Mouse (Mus musculus) lung, postnatal 0 days (tissue): ENCODE data around the gene Psmd6. TPM values are rescaled to one million over a fixed set of nuclear protein-coding genes. Genes with fewer than 3 reads are reported as not detected.
A peak's percentile ranks its signal among the peaks of the same experiment; 100 is the strongest.

Source experiments
- ATAC-seq: fragments of 200-750 bp; cut with Nextera tagmentation; 2 replicates; pipeline ENCODE4 v1.8.0; 2017; ENCODE audit warnings: moderate library complexity
- DNase-seq: peaks from one replicate; pipeline ENCODE4 v3.0.0-alpha.2; 2016; ENCODE audit warnings: low spot score
- H3K27ac ChIP-seq: fragments of 300-500 bp; sonication (generic); 2 replicates; pipeline ENCODE4 v1.5.1; 2014; ENCODE audit warnings: antibody characterized with exemption, mild to moderate bottlenecking, low read length, mixed read lengths
- H3K27me3 ChIP-seq: fragments of 300-500 bp; sonication (generic); replicated peaks from 2 replicates; pipeline ENCODE4 v1.6.1; 2014; ENCODE audit warnings: low read length, mixed read lengths; ENCODE audit not compliant: insufficient read depth
- H3K36me3 ChIP-seq: fragments of 300-500 bp; sonication (generic); 2 replicates; pipeline ENCODE4 v1.6.1; 2014; ENCODE audit warnings: low read length, mixed read lengths; ENCODE audit not compliant: insufficient read depth
- H3K4me1 ChIP-seq: fragments of 300-500 bp; sonication (generic); 2 replicates; pipeline ENCODE4 v1.6.1; 2014; ENCODE audit warnings: antibody characterized with exemption, low read depth, low read length, mixed read lengths; ENCODE audit not compliant: insufficient read depth
- H3K4me2 ChIP-seq: fragments of 300-500 bp; sonication (generic); replicated peaks from 2 replicates; pipeline ENCODE4 v1.6.1; 2014; ENCODE audit warnings: low read depth, mild to moderate bottlenecking, low read length, moderate library complexity, mixed read lengths
- H3K4me3 ChIP-seq: fragments of 300-500 bp; sonication (generic); 2 replicates; pipeline ENCODE4 v1.5.1; 2014; ENCODE audit warnings: low read depth, low read length
- H3K9ac ChIP-seq: fragments of 300-500 bp; sonication (generic); replicated peaks from 2 replicates; pipeline ENCODE4 v1.6.1; 2014; ENCODE audit warnings: low read depth, mild to moderate bottlenecking
- H3K9me3 ChIP-seq: fragments of 300-500 bp; sonication (generic); 2 replicates; pipeline ENCODE4 v1.6.1; 2016; ENCODE audit warnings: low read length, mixed read lengths
- CTCF ChIP-seq: IDR thresholded peaks from 2 replicates; pipeline ENCODE4 v1.5.1; 2016; ENCODE audit warnings: antibody characterized with exemption, mild to moderate bottlenecking
- EP300 ChIP-seq: IDR thresholded peaks from 2 replicates; pipeline ENCODE4 v1.6.1; 2016; ENCODE audit warnings: antibody characterized with exemption, mild to moderate bottlenecking, control low read depth
- WGBS: fragments of 180-500 bp; shearing (Covaris S2); extraction: QIAGEN DNeasy Blood & Tissue Kit; methylation state at CpG from one replicate; pipeline ENCODE4 v1.1.7; 2014; 5-methylcytosine and 5-hydroxymethylcytosine counted together
- polyA plus RNA-seq: library from polyadenylated mRNA; unstranded; fragments of >200 nt; fragmentation: Nextera tagmentation; extraction: Ambion mirVana; gene quantifications from 2 replicates; pipeline ENCODE4 v1.2.1, GENCODE M21; 2015

Gene Psmd6
- polyA plus RNA-seq, 1 experiment from 2014 or later: 130 TPM

DNA sequence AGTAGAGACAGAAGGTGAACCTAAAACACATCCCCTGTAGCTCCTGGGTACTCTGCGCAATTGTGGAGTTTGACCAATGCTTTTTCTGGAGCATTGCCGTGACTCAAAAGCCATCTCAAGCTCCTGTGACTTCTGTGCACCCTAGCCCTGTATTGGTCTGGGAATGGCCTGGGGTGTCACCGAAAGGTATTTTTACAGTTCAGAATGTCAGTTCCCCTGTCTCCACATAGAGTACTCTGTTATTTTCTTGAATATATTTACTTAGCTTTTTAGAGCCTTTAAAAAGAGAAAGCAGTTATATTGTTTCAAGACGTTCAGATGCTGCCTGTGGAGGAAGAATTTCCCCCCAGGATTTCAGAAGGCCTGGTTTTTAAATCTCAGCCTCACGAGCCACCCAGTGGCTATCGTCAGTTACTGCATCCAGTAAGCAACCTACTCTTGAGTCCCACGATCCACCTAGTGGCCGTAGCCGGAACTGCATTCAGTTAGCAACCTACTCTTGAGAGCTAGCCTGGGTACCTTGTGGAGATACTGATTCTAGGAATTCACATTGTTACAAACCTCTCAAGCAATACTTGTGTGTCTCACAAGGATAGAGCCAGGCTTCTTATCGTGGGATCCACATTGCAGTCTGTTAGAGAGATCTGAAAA, 22.3 kb downstream of the Psmd6 start:
- Histone ChIP-seq H3K4me3 (no peak overlapping the region), H3K36me3 (peaks cover 40% of the 10 kb centered on the region), H3K9me3 (no peaks in the 10 kb centered on the region), H3K27me3 (no peaks in the 10 kb centered on the region), H3K27ac (no peak overlapping the region), H3K9ac (no peak overlapping the region), H3K4me2 (no peak overlapping the region), H3K4me1 (no peaks in the 10 kb centered on the region)
- WGBS: 29% methylated on average over 10 of the region's 10 CpGs
- ATAC-seq (peak; percentile 75), DNase-seq (peak; percentile 92)
- no peak for TF ChIP-seq EP300
- TF ChIP-seq CTCF: peak; percentile 100

DNA sequence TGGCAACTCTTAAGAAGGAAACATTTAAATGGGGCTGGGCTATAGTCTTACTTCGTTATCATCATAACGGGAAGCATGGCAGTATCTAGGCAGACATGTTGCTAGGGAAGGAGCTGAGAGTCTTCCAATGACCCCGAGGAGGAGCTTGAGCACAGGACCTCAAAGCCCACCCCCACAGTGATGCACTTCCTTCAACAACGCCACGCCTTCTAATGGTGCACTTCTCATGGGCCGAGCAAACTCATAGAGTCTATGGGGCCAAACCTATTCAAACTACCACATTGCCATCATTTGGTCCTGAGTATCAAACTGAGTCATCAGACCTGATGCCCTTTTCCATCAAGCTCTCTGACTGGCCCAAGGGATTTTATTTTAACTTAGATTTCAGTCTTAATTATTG, 30.2 kb downstream of the Psmd6 start:
- WGBS: 94% methylated on average over 6 of the region's 6 CpGs
- DNase-seq: no peak
- H3K36me3 ChIP-seq: peaks cover 13% of the 10 kb centered on the region
- H3K9me3 ChIP-seq: no peaks in the 10 kb centered on the region
- no peak overlapping the region for H3K9ac ChIP-seq
- H3K27me3 ChIP-seq: no peaks in the 10 kb centered on the region
- no peak overlapping the region for H3K4me2 ChIP-seq
- no peaks in the 10 kb centered on the region for H3K4me1 ChIP-seq
- H3K4me3 ChIP-seq: no peak overlapping the region
- TF ChIP-seq EP300 (no peak), CTCF (no peak)
- no peak for ATAC-seq
- H3K27ac ChIP-seq: no peak overlapping the region

DNA sequence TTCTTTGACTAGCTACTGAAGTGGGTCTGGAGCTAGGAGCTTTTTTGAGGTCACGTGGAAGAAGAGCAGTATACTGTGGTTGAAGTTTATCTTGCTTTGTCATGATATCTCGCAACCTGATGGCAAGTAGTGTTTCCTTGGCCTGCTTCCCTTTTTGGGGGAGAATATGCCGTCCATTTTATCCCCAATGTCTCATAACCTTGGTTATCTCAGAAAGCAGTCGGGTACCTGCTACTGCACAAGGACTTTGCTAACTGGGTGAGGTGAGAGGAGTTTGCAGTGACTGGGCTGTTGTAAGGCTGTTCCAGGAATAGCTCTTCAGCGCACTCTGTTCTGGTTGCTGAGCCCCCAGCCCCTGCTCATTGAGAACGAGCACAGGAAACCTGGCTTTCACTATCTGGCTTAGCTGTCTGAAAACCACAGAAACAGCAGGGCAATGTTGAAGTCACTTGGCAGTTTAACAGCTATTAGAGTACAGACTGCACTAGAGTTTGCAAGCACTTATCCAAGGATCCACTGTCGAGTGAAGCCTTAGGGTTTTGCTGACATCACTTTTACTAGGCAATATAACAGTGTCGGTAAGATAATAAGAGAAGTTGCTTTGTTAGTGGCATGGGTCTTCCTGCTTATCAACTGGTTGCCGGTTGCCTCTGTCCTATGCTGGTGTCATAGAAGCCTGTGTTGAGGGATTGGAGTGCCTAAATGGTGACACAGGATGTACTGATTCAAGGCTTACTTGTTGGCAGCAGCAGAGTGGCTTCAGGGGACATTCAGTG, 32.6 kb downstream of the Psmd6 start:
- Histone ChIP-seq H3K4me2 (no peak overlapping the region), H3K4me1 (no peaks in the 10 kb centered on the region), H3K36me3 (0 out of 2 replicates have a peak, but pooled peaks cover 10% of the 10 kb centered on the region), H3K27me3 (no peaks in the 10 kb centered on the region), H3K4me3 (no peak overlapping the region), H3K9ac (no peak overlapping the region), H3K27ac (no peak overlapping the region), H3K9me3 (no peaks in the 10 kb centered on the region)
- WGBS: 79% methylated on average over 9 of the region's 9 CpGs
- ATAC-seq (0 out of 2 replicates have a peak, but pooled peaks have one; percentile 6), DNase-seq (no peak)
- TF ChIP-seq CTCF (no peak), EP300 (no peak)

DNA sequence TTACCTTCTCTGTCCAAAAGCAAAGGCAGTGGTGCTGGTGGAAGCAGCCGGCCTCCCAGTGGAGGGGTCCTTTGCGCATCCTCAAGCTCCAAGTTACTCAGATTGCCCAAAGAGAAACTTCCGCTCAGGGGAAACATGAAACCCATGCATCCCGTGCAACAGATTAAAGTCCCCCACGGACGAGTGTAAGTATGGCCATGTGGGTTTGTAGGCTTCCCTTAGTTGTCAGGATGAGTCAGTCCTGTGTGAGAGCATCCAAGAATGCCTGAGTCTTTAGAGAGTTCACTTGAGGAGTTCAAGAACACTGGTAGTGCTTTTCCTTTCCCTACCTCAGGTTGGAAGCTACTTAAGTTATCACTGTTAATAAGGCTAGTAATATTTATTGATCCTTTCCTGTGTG, 33.4 kb downstream of the Psmd6 start:
- Histone ChIP-seq H3K9ac (no peak overlapping the region), H3K27ac (no peak overlapping the region), H3K4me2 (no peak overlapping the region), H3K9me3 (no peaks in the 10 kb centered on the region), H3K4me3 (no peak overlapping the region), H3K27me3 (no peaks in the 10 kb centered on the region), H3K36me3 (0 out of 2 replicates have a peak, but pooled peaks cover 10% of the 10 kb centered on the region), H3K4me1 (no peaks in the 10 kb centered on the region)
- DNase-seq: no peak
- ATAC-seq: no peak
- no peak for TF ChIP-seq EP300
- no peak for TF ChIP-seq CTCF
- 82% methylated on average over 6 of the region's 6 CpGs for WGBS

DNA sequence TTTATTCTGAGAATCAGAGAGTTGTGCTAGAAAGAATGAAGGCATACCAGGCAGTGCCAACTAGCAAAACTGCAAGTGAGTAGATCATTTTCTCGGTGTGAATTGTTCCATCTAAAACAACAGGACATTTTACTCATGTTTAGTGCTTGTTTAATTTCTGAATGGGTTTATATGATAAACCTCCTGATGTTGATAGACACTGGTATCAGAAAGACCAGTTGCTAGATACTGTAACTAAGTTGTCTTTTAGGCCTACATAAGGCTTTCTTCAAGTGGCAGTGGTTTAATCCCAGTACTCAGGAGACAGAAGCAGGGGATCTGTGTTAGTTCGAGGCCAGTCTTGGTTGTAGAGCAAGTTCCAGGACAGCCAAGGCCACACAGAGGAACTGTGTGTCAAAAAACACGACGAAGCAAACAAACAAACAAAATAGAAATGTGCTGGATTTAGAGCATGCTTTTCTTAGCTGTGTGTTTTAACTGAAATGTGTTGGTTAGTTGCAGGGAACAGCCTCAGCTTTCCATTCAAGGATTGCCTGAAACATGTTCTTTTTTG, 34.0 kb downstream of the Psmd6 start:
- ATAC-seq (no peak), DNase-seq (no peak)
- WGBS: 80% methylated on average over 4 of the region's 4 CpGs
- TF ChIP-seq EP300 (no peak), CTCF (no peak)
- Histone ChIP-seq H3K36me3 (0 out of 2 replicates have a peak, but pooled peaks cover 8% of the 10 kb centered on the region), H3K4me3 (no peak overlapping the region), H3K9me3 (no peaks in the 10 kb centered on the region), H3K4me2 (no peak overlapping the region), H3K27ac (no peak overlapping the region), H3K4me1 (no peaks in the 10 kb centered on the region), H3K27me3 (no peaks in the 10 kb centered on the region), H3K9ac (no peak overlapping the region)

DNA sequence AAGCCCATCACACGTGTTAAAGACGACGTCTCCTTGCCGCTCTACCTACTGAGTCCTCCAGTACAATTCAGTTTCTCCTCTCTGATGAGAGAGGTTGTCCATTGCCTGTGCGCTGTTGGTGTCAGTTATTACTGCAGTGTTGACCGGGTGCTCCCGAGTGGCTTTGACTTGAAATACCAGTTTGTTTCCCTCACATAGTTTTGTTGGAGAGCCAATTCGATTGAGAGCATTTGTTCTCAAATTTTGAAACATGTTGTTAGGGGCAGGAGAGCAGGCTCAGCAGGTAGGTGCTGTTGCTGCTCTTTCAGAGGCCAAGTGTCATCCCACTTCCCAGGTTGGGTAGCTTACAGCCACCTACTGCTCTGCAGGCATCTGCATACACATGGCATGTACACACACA, 37.0 kb downstream of the Psmd6 start:
- no peaks in the 10 kb centered on the region for H3K27me3 ChIP-seq
- peak; percentile 44 for ATAC-seq
- no peak overlapping the region for H3K4me2 ChIP-seq
- TF ChIP-seq EP300: no peak
- TF ChIP-seq CTCF: no peak
- no peaks in the 10 kb centered on the region for H3K9me3 ChIP-seq
- no peak overlapping the region for H3K4me3 ChIP-seq
- H3K4me1 ChIP-seq: no peaks in the 10 kb centered on the region
- H3K36me3 ChIP-seq: 0 out of 2 replicates have a peak, but pooled peaks cover 6% of the 10 kb centered on the region
- WGBS: 68% methylated on average over 8 of the region's 8 CpGs
- peak; percentile 58 for DNase-seq
- H3K27ac ChIP-seq: no peak overlapping the region
- no peak overlapping the region for H3K9ac ChIP-seq
